Mouse (Mus musculus) hindbrain, embryonic 14.5 days (tissue): Measurements from ENCODE around the gene Lrig1. TPM values are rescaled to one million over a fixed set of nuclear protein-coding genes. Genes with fewer than 3 reads are reported as not detected.

Experiments
- ATAC-seq: fragments of 200-750 bp; cut with Nextera tagmentation; 2 replicates; pipeline ENCODE4 v1.8.0; 2017; ENCODE audit warnings: moderate number of reproducible peaks, mild to moderate bottlenecking, moderate TSS enrichment, moderate library complexity; ENCODE audit not compliant: low FRiP score
- DNase-seq: peaks from one replicate; pipeline ENCODE4 v3.0.0-alpha.2; 2015; ENCODE audit warnings: low spot score
- H3K27ac ChIP-seq: fragments of 300-500 bp; sonication (generic); 2 replicates; pipeline ENCODE4 v1.5.1; 2014; ENCODE audit warnings: mild to moderate bottlenecking, moderate library complexity
- H3K27me3 ChIP-seq: fragments of 300-500 bp; sonication (generic); 2 replicates; pipeline ENCODE4 v1.6.1; 2014; ENCODE audit warnings: mild to moderate bottlenecking, low read length, mixed read lengths; ENCODE audit not compliant: control insufficient read depth, insufficient read depth
- H3K36me3 ChIP-seq: fragments of 300-500 bp; sonication (generic); replicated peaks from 2 replicates; pipeline ENCODE4 v1.6.1; 2014; ENCODE audit not compliant: control insufficient read depth, insufficient read depth
- H3K4me1 ChIP-seq: fragments of 300-500 bp; sonication (generic); replicated peaks from 2 replicates; pipeline ENCODE4 v1.6.1; 2014; ENCODE audit warnings: antibody characterized with exemption, low read length, mixed read lengths; ENCODE audit not compliant: control insufficient read depth, insufficient read depth
- H3K4me2 ChIP-seq: fragments of 300-500 bp; sonication (generic); replicated peaks from 2 replicates; pipeline ENCODE4 v1.6.1; 2014; ENCODE audit warnings: mild to moderate bottlenecking, moderate library complexity
- H3K4me3 ChIP-seq: fragments of 300-500 bp; sonication (generic); replicated peaks from 2 replicates; pipeline ENCODE4 v1.5.1; 2014; ENCODE audit warnings: mild to moderate bottlenecking, low read length
- H3K9ac ChIP-seq: fragments of 300-500 bp; sonication (generic); 2 replicates; pipeline ENCODE4 v1.6.1; 2014
- H3K9me3 ChIP-seq: fragments of 300-500 bp; sonication (generic); 2 replicates; pipeline ENCODE4 v1.6.1; 2016; ENCODE audit warnings: low read length; ENCODE audit not compliant: control insufficient read depth
- WGBS: fragments of 180-500 bp; shearing (Covaris S2); extraction: QIAGEN DNeasy Blood & Tissue Kit; methylation state at CpG from one replicate; pipeline ENCODE4 v1.1.7; 2014; 5-methylcytosine and 5-hydroxymethylcytosine counted together
- polyA plus RNA-seq: library from polyadenylated mRNA; unstranded; fragments of >200 nt; fragmentation: Nextera tagmentation; extraction: Ambion mirVana; gene quantifications from 2 replicates; pipeline ENCODE4 v1.2.1, GENCODE M21; 2014

Gene Lrig1
- 22.3 and 30.2 TPM in 2 replicates for polyA plus RNA-seq

- Histone ChIP-seq H3K4me1 (peaks cover 27% of the 10 kb centered on the region), H3K27me3 (peaks cover 4% of the 10 kb centered on the region; the same call in 1 of the 2 replicates), H3K36me3 (no peaks in the 10 kb centered on the region), H3K4me3 (peak within 1 kb of the TSS; percentile 94), H3K9me3 (no peaks in the 10 kb centered on the region), H3K4me2 (peak within 1 kb of the TSS; percentile 96), H3K27ac (peak within 1 kb of the TSS; percentile 89), H3K9ac (peak within 1 kb of the TSS; percentile 92)
- ATAC-seq (peak; percentile 99), DNase-seq (peak; percentile 98)
- WGBS, result under 1% methylated on average over 40 of the region's 40 CpGs
These were observed at the start of gene Lrig1 for GRCm38 (mm10) chr6:94700067-94700491. Lrig1 (minus strand) TSS chr6:94700158.

GRCm38 (mm10) chr6:94749626-94750025, 49.7 kb upstream of the Lrig1 start:
- no peak overlapping the region for H3K27ac ChIP-seq
- no peak for ATAC-seq
- no peaks in the 10 kb centered on the region for H3K27me3 ChIP-seq
- no peak overlapping the region for H3K4me3 ChIP-seq
- H3K9me3 ChIP-seq, result no peaks in the 10 kb centered on the region
- no peaks in the 10 kb centered on the region for H3K36me3 ChIP-seq
- no peak overlapping the region for H3K9ac ChIP-seq
- H3K4me1 ChIP-seq, result no peaks in the 10 kb centered on the region
- 73% methylated on average over 3 of the region's 3 CpGs for WGBS
- no peak overlapping the region for H3K4me2 ChIP-seq
- no peak for DNase-seq

DNA sequence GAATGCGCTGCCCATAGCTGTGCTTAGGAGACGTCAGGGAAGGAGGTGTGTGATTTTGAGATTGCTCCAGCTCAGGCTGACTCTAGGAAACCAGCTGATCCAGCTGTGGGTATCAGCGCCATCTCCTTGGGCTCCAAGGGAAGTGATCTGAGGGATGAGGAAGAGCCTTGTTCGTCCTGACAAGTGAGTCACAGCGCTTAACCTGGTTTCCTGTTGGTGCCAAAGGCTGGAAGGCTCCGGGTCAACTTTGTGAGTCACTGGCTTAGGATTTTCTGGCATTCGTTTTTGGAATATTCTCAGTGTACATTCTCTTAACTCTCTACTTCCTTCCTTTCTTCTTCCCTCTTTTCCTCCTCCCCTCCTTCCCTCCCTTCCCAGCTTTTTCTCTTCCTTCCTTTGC, 48.4 kb upstream of the Lrig1 start:
- ATAC-seq (no peak), DNase-seq (no peak)
- no peak overlapping the region for H3K4me2 ChIP-seq
- H3K4me1 ChIP-seq, result no peaks in the 10 kb centered on the region
- H3K4me3 ChIP-seq, result no peak overlapping the region
- H3K9me3 ChIP-seq, result no peaks in the 10 kb centered on the region
- no peak overlapping the region for H3K27ac ChIP-seq
- WGBS, result 77% methylated on average over 7 of the region's 7 CpGs
- no peaks in the 10 kb centered on the region for H3K36me3 ChIP-seq
- H3K27me3 ChIP-seq, result no peaks in the 10 kb centered on the region
- no peak overlapping the region for H3K9ac ChIP-seq

DNA sequence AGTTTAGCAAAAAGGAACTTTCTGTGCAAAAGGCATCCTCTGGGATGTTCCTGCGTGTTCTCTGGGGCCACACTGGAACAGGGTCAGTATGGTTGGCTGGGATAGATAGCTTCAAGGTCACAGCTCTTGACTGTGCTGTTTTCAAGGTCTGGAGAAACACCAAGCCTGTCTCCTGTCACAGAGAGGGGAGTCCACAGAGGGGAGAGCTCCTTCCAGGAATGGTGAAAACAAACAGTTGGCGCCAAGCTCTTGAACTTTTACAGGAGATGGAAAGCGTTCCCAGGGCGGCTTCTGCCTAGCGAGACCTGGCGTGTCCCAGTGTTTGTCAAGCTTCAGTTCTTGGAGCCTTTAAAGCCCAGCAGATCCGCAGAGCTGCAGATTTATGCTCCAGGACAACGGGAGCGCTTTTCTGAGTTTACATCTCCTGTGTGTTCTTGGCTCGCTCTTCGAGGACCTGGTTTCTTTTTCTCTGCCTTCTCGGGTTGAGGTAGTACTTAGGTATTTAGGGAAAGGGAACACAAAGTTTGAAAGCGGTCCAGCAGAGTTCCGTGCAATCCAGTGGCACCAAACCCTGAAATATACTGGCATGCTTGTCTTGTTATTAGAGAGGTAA, 40.3 kb upstream of the Lrig1 start:
- no peaks in the 10 kb centered on the region for H3K9me3 ChIP-seq
- no peaks in the 10 kb centered on the region for H3K27me3 ChIP-seq
- no peak overlapping the region for H3K4me2 ChIP-seq
- DNase-seq (no peak), ATAC-seq (no peak)
- no peaks in the 10 kb centered on the region for H3K36me3 ChIP-seq
- WGBS, result 88% methylated on average over 14 of the region's 14 CpGs
- H3K9ac ChIP-seq, result no peak overlapping the region
- H3K4me3 ChIP-seq, result no peak overlapping the region
- H3K27ac ChIP-seq, result no peak overlapping the region
- H3K4me1 ChIP-seq, result no peaks in the 10 kb centered on the region

DNA sequence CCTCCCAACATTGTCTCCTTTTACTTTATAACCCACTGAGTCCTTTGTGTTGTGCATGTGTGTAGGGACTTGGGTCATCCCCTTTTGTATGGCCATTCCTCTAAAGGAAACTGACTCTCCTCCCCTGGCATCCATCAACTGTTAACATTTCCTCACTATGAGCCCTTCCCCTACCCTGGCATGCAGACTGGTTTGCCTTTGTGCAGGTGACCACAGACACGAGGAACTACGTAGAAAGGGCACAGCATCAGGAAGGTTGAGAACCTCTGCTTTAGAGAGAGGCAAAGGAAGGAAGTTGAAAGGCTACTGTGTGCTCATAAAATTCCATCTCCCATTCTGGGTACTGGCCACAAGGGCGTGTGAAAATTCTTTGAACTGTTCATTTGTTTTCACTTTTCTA, 38.7 kb upstream of the Lrig1 start:
- Histone ChIP-seq H3K27me3 (no peaks in the 10 kb centered on the region), H3K4me3 (no peak overlapping the region), H3K4me2 (no peak overlapping the region), H3K27ac (no peak overlapping the region), H3K36me3 (no peaks in the 10 kb centered on the region), H3K9ac (no peak overlapping the region), H3K9me3 (no peaks in the 10 kb centered on the region), H3K4me1 (no peaks in the 10 kb centered on the region)
- ATAC-seq (no peak), DNase-seq (no peak)
- WGBS, result 71% methylated on average over 3 of the region's 3 CpGs

DNA sequence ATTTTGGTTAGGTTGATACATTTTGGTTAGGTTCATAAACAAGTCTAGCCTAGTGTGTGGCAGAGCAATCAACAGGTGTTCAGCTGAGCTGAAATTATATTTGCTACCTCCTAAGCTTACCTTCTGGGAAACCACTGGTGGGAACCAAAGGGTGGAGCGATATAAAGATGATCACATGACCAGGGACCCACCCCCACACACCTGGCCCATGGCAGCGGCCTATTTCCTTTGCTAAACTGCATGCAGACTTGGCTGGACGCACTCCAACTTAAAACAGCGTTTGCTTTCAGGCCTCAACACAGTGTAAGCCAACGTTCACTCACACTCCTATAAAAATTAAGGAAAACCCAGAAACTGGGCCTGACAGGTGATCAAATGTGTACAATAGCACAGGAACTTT, 33.9 kb upstream of the Lrig1 start:
- no peak overlapping the region for H3K9ac ChIP-seq
- no peak overlapping the region for H3K4me3 ChIP-seq
- ATAC-seq, result no peak
- H3K36me3 ChIP-seq, result no peaks in the 10 kb centered on the region
- H3K9me3 ChIP-seq, result no peaks in the 10 kb centered on the region
- 0 out of 2 replicates have a peak, but pooled peaks cover 4% of the 10 kb centered on the region for H3K4me1 ChIP-seq
- no peak for DNase-seq
- H3K27me3 ChIP-seq, result no peaks in the 10 kb centered on the region
- no peak overlapping the region for H3K4me2 ChIP-seq
- WGBS, result 86% methylated on average over 5 of the region's 5 CpGs
- H3K27ac ChIP-seq, result no peak overlapping the region

DNA sequence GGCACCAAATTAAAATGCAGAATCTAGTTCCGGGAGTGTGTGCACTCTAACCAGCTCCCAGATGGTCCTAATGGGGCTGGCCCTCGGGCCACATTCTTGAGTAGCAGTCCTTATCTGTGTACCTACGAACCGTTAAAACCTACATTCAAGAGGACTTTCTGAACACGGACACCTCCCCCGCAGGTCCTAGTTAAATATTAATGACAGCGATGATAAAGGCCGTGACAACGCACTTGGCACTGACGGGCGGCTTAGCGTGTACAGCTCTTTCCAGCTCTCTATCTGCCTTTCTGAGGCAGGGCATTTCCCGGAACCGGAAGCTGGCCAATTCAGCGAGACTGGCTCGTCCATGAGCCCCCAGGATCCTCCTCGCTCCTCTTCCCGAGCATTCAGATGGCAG, 29.9 kb upstream of the Lrig1 start:
- WGBS, result 58% methylated on average over 18 of the region's 18 CpGs
- H3K4me3 ChIP-seq, result no peak overlapping the region
- 0 out of 2 replicates have a peak, but pooled peaks cover 4% of the 10 kb centered on the region for H3K4me1 ChIP-seq
- no peaks in the 10 kb centered on the region for H3K36me3 ChIP-seq
- DNase-seq, result no peak
- no peak overlapping the region for H3K9ac ChIP-seq
- no peaks in the 10 kb centered on the region for H3K9me3 ChIP-seq
- H3K27me3 ChIP-seq, result no peaks in the 10 kb centered on the region
- H3K4me2 ChIP-seq, result no peak overlapping the region; the same call in 1 of the 2 replicates
- H3K27ac ChIP-seq, result no peak overlapping the region
- no peak for ATAC-seq

DNA sequence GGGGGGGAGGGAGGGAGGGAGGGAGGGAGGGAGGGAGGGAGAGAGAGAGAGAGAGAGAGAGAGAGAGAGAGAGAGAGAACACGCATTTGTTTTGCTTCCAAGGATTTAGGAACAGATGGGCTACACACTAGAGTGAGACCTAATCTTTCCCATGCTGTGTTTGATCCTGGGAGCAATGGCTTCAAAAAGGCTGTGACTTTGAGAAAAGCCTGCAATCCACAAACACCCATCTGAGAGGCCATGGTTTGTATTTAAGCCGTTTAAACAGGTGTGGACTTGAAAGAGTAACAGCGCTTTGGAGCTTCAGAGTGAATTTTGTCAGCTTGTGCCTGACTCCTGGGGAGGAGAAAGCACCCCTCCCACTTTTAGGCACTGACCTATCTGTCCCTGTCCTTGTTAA, 29.2 kb upstream of the Lrig1 start:
- 33% methylated on average over 3 of the region's 3 CpGs for WGBS
- Histone ChIP-seq H3K36me3 (no peaks in the 10 kb centered on the region), H3K4me2 (no peak overlapping the region), H3K27me3 (no peaks in the 10 kb centered on the region), H3K4me1 (0 out of 2 replicates have a peak, but pooled peaks cover 4% of the 10 kb centered on the region), H3K27ac (no peak overlapping the region), H3K4me3 (no peak overlapping the region), H3K9me3 (no peaks in the 10 kb centered on the region), H3K9ac (no peak overlapping the region)
- no peak for DNase-seq
- ATAC-seq, result no peak

- DNase-seq (no peak), ATAC-seq (no peak)
- H3K27ac ChIP-seq, result no peak overlapping the region
- no peaks in the 10 kb centered on the region for H3K36me3 ChIP-seq
- H3K9me3 ChIP-seq, result no peaks in the 10 kb centered on the region
- no peaks in the 10 kb centered on the region for H3K4me1 ChIP-seq
- no peaks in the 10 kb centered on the region for H3K27me3 ChIP-seq
- 85% methylated on average over 1 of the region's 1 CpGs for WGBS
- H3K4me3 ChIP-seq, result no peak overlapping the region
- H3K9ac ChIP-seq, result no peak overlapping the region
- H3K4me2 ChIP-seq, result no peak overlapping the region
These were observed 24.7 kb upstream of the Lrig1 start for GRCm38 (mm10) chr6:94724612-94725011.
